Mouse (Mus musculus) heart, postnatal 14 days (tissue): ENCODE measurements around the gene Elovl2. TPM values are rescaled to one million over a fixed set of nuclear protein-coding genes. Genes with fewer than 3 reads are reported as not detected.
"Not testable (repeated sequence)": the region's sequence is repeated elsewhere in the genome, so short reads cannot be mapped to it uniquely, and the experiment has no call there.

ENCODE experiments used
- DNase-seq, 2 experiments: peaks; one replicate each; pipeline ENCODE4 v3.0.0; 2021 to 2022
- intact Hi-C: fragments of 180-260 bp; cut with DNase I; formaldehyde crosslinking; loops from one replicate; pipeline ENCODE4 v1.15.1; 2025
- total RNA-seq, 2 experiments: library from RNA; stranded (reverse); gene quantifications; 2 replicates each; pipeline ENCODE4 v1.2.3; 2021

Gene Elovl2
- total RNA-seq, 2 experiments from 2014 or later: 0.19 to 0.37 TPM

DNA sequence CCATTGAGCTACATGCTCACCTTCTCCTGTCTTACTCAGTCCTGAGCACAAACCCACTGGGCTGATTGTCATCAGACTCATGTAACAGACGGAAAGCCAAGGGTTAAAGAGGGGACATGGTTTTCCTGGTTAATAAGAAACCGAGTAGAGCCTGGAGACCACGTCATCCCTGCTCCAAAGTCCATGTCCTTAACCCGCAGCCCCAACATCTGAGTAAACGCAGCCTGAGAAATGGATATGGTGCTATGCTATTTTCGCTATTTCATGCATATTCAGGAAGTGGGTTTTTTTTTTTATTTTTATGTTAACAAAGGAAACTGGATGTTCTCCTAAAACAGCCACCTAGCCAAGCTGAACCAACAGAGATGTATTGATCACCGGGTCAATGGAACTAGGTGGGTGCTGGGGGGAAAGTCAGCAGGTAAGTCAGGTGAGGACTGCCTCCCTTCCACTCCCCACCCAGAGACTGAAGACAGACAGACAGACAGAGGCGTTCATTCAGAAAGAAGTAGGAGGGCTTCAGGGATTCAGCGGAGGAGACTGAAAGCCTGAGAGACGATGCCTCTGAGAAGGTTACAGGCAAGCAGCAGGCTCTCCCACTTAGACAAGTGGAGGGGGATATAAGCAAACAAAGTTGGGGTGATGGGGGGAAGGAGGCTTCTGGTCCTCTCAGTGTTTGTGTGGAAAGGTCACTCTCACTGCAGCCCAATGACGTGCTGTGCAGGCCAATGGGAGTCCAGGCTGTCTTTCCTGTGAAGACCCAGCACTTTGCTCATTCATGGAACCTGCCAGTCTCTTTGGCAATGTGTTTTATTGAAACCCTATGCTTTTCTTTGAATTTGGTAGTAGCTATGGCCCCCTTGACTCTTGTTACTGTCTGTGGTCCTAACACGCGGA, 15.9 kb upstream of the Elovl2 start:
- no peak for DNase-seq
- intact Hi-C loops: loop anchor here (5.0 kb wide), 2 partner anchors 149 to 394 kb away; no protein-coding TSS in a partner anchor

DNA sequence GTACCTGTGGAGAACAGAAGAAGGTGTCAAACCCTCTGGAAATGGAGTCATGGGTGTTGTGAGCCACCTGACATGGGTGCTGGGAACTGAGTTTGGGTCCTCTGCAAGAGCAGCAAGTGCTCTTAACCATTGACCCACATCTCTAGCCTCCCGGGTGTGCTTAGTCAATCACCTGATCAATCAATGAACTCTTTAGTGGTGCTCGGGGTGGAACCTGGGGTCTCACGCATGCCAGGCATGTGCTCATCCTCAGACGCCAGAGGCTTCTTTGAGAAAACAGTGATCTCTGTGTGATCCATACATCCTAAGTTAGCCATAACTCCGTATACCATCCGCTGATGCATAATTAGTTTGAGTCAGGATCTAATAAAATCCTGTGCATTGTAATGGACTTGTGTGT, 15.0 kb upstream of the Elovl2 start:
- intact Hi-C loops: loop anchor here (5.0 kb wide), 2 partner anchors 148 to 393 kb away; no protein-coding TSS in a partner anchor

DNA sequence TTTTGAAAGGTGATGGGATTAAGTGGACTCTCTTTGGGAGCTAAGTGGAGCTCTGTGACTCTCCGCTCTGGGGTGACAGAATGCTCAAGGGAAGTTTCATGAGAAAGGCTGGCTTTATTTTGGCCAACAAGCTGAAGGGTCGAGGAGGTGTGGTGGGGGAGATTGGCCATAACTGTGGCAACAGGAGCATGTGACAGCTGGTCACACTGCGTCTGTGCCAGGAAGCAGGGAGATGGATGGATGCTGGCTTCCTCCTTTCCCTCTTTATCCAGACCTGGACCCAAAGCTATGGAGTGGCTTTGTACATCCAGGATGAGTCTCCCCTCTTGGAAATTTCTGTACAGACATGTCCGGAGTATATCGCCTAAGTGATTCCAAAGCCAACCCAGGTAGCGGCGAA, 13.0 kb upstream of the Elovl2 start:
- intact Hi-C loops: no loop called here

More for the DNA sequence above, 15.0 kb upstream of the Elovl2 start:
- DNase-seq: no peak

DNA sequence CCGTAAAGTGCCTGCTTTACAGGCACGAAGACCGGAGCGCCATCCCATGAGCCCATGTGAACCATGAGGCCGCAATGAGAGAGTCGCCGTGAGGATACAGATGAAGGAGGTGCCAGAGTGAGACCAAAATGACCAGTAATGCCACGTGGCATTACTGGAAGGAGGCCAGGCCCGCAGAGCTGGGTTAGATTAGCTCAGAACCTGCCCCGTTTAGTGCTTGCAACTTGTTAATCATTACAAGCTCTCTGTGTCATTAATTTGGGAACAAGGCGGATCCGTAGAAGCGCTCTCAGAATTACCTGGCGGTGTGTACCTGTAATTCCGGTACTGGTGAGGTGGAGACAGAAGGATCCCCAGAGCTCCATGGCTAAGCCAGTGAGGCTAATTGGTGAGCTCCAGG, 12.0 kb upstream of the Elovl2 start:
- no peak for DNase-seq
- intact Hi-C loops: no loop called here

More for the DNA sequence above, 13.0 kb upstream of the Elovl2 start:
- DNase-seq: no peak

DNA sequence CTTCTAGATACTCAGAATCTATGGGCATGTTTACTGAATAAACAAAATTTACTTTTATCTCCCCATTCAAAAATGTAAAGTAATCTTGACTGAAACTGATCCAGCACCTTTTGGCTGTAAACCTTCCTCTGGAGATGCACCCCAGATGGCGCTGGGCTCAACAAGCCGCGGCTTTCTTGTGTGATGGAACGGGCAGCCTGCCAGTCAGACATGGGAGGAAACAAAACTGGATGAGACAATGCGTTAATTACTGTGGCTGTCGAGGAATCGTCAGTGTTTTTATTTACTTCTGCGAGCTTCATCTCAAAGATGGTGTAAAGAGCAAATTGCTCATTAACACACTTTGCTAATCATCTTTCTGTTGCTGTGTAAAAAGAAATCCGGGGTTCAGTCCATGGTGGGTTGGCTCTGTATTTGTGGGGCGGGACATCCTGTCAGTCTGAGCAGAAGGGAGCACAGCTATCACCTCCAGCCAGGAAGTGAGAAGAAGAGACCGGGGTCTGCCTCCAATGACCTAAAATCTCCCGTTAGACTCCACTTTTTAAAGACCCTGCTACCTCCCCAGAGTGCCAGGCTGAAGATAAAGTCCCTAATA, 11.3 kb upstream of the Elovl2 start:
- intact Hi-C loops: no loop called here
- DNase-seq: peak in 1 of 2 experiments; percentile 32

DNA sequence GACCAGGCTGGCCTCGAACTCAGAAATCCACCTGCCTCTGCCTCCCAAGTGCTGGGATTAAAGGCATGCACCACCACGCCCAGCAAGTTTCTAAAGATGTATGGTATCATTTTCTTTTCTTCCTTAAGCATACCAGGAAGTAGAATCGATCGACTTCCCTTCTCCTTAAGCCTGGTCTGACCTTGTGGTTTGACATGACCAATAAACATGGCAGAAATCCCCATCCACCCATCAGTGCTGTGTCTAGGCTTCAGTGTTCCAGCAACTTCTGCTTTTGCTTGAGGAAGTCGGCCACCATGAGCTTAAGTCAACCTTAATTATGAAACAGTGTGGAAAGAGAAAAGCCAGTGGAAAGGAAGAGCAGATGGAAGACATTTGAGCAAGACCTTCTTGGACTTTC, 10.1 kb upstream of the Elovl2 start:
- no peak for DNase-seq
- intact Hi-C loops: no loop called here

DNA sequence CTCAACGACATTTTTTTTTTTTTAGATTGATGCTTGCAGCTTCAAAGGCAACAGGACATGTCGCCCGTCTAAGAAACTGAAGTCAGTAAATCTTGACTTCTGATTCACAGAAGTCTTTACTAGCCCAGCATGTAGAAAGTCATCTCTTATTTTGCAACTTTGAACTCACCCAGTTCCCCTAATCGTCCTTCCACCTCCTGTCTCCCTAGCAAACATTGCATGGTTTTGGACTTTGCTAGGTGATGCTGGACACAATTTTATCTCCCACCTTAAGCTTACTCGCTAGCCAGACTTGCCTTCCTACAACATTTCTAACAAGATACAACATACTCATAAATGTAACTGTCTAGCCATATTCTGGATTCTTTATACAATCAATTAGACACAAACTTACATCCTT, 7.9 kb upstream of the Elovl2 start:
- intact Hi-C loops: no loop called here
- DNase-seq: no peak

DNA sequence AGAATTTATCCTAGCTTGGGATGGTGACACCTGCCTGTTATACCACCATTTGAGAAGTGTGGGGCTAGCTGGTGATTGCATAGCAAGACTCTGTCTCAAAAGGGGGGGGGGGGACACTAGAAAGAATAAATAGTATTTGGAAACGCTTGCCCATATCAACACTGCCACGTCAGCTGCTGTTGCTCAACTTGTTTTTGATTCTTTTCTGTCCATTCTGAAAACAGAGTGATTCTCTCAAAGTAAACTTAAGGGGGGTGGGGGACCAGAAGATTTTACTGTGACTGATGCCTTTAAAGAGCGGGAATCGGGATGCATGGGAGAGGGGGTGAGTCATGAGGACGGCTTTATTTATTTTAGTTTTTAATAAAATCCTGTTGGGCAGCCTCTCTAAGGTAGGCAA, 6.3 kb upstream of the Elovl2 start:
- intact Hi-C loops: no loop called here

DNA sequence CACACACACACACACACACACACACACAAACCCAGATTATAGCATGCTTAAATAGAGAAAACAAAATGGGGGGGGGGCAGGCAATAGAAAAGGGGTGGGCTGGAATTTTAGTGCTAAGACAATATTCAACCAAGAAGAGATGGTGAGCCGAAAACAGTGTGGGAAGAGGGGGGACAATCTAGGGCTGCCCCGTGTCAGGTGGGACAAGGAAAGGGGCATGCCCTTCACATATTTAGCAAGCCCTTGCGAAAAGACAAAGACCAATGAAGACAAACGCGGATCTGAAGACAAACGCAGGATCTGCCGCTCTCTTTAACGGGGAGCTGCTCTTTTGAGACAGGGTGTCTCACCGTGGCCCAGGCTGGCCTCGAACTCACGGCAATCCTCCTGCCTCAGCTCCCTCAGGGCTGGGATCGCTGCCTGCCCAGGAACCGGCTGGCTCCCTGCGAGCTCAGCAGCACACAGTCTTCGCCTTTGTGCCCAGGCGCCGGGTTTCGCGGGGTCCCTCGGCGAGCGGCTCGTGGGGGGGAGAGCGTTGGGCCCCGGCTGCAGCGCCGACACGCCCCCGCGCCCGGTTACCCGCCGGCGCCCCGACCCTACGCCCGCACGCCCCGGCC, 410 bp downstream of the Elovl2 start:
- intact Hi-C loops: no loop called here
- DNase-seq: no peak

More for the DNA sequence above, 6.3 kb upstream of the Elovl2 start:
- DNase-seq: no peak

DNA sequence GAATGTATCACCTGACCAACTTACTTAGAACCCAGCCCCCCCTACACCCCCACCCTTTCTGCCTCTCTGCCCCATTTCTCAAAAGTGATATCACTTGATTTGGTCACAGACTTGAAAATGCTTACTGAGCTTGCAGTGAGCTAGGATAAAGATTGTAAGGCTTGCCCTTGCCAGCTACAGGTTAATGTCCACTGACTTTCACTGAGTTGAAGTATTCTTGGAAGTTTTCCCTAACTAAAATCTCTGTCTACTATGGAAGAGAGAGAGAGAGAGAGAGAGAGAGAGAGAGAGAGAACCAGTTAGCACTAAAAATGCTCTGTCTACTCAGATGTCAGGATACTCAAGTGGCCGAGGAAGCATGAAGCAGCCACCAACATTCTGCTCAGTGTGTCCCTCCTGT, 1.1 kb downstream of the Elovl2 start:
- no peak for DNase-seq
- intact Hi-C loops: no loop called here

DNA sequence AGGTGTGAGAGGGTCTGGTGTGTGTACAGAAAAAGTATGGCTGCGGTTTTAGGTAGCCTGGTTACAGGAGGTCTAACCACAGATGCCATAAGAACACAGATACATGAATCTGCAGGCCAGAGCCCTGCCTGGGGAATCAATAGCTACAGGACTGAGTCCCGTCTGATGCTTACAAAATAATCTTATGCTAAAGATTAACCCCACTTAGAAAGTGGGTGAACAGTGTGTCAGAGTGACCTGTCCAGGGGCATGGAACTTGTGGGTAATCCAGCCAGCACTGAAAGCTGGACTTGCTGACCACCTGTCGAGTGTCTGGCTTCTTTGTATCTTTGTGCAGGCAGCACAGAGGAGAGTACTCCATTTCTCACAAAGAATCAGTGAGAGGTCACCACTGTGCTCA, 4.0 kb downstream of the Elovl2 start:
- DNase-seq: no peak
- intact Hi-C loops: no loop called here

DNA sequence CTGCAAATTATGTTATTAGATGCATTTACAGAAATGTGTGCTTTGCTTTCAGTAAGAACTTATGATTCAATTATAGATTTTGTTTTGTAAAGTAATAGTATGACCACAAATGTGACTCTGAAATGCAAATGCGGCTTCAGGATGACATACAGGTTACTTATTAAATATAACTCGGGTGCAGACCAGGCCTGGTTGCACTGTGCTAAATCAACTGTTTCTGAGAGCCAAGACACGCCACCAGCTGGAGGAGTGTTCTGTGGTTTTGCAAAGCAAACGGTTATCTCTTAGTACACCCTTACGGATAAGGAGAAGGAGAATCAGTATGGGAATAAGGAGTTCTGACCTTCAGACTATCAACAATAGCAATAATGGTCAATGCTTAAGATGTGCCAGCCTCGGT, 4.5 kb downstream of the Elovl2 start:
- no peak for DNase-seq
- intact Hi-C loops: no loop called here

DNA sequence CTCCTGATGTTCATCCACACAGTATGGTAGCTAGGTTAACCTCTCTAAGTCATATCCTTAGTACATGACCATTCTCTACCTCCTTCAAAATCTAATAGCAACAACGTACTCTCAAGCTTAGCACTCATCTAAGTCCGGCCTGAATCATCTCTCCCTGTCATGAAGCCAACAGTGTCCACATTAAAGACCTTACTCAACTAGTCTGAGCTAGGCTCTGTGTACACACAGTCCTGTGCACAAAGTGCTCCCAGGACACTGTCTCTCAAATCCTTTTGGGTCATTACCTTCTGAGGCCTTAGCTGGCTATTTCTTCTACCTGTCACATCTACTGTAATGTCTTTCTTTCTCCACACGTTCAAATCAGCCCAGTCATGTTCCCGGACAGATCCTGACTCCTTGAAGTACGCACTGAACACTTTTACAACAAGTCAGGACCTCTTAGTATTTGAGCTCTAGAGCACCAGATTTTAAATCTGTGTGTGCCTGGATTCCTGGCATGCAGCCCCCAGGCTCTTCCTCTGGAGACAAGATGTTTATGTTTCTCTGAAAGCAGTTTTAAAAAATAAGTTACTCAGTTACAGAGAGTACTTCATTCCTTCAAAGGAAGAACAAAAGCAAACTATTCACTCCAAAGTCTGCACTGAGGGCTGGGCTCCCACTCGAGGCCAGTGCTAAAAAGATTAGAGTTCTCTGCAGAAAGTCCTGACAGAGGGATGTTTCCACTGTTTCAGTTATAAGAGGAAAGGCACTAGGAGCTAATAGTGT, 7.5 kb downstream of the Elovl2 start:
- no peak for DNase-seq
- intact Hi-C loops: no loop called here

DNA sequence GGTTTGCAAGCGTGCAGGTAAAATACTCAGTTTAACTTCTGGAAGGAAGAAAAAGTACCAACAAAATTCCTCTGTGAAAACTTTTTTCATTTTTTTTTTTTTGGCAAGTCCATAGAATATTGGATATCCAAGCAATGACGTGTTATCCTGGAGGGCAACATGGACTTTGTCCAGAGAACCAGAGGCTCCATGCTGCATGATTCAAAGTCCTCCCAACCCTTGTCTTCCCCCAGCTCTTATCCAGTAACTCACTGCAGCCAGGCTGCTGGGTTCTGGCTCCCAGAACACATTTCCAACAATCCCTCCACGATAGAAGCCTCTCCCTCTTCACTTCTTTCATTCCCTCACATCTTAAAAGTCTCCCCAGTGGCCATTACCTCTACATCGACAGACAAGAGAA, 8.9 kb downstream of the Elovl2 start:
- DNase-seq: no peak
- intact Hi-C loops: no loop called here

DNA sequence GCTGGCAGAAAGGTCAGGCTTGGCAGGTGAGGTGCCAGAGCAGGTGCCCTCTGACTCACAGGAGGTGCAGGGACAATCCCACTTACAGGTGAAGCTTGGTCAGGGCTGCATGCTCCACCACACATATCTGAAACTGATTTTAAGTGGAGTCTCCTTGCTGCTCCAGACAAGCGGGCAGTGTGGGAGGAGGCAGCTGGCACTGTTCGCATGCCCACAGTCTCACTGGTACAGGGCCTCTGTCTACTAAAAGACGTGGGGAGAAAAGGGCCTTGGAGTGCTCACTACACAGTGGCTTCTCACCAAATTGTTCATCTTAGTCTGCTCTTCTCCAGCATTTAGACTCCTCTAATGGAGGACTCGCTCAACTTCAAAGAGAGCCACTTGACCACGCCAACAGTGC, 14.0 kb downstream of the Elovl2 start:
- DNase-seq: no peak
- intact Hi-C loops: no loop called here

DNA sequence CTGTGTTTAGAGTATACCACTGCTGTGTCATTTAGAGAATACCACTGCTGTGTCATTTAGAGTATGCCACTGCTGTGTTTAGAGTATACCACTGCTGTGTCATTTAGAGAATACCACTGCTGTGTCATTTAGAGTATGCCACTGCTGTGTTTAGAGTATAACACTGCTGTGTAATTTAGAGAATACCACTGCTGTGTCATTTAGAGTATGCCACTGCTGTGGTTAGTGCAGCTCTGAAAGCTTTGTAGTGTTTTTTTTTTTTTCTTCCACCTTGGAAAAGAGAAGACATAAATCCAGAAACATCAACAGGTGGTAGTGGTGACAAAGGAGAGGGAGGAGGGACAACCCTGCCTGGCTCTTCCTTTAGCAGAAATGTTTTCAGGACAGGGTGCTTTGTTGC, 14.6 kb downstream of the Elovl2 start:
- DNase-seq, intact Hi-C loops: not testable (repeated sequence)

DNA sequence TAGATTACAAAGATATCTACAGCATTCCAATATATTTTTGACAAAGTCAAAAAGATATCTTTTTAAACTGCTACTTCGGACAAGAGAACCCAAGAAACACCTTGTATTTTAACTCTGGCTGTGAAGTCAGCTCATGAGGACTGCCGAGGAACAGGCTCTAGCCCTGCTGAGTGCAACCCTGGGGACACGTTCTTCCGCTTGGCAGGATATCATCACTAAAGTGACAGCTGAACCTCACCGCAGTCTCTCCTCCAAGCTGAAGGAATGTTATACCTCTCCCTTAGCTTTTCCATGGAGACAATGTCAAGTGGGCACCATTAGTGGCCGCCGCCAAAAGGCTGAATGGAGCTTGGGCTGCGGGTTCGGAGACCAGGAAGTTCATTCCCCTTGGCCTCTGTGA, 16.5 kb downstream of the Elovl2 start:
- DNase-seq: no peak
- intact Hi-C loops: no loop called here

DNA sequence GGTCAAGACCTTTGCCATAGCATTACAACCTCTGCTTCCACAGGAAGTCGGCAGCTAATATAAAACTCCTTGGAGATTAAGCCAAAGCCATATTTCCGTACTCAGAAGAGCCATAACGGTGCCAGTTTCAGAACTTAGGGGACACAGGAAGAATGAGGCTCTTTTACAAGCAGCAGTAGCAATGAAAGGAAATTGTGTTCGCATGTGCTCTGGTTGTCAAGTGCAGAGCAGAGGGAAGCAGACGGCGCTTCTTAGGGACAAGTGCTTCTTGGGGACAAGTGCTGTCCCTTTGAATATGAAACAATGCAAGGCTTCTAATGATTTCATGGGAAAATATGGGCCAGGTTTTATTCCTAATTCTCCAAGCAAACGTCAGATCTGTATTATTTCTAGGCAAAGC, 16.9 kb downstream of the Elovl2 start:
- intact Hi-C loops: no loop called here
- DNase-seq: no peak

DNA sequence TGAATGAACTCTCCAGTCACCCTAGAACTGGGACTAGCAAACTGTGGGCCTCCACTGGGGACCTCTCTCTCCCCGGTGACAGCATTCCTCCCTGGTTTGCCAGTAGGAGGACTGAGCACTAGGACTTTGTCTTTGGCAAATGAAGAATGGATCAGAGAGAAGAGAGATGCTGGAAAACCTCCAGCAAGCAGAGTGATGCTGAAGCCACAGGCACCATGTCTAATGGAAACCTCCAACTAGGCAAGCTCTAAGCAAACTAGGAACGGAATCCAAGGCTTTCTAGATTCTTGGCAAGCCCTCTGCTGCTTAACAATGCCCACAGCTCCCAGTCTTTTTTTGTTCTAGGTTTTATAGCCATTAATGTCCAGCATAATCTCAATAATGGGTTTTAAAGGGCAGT, 19.3 kb downstream of the Elovl2 start:
- DNase-seq: no peak
- intact Hi-C loops: no loop called here

DNA sequence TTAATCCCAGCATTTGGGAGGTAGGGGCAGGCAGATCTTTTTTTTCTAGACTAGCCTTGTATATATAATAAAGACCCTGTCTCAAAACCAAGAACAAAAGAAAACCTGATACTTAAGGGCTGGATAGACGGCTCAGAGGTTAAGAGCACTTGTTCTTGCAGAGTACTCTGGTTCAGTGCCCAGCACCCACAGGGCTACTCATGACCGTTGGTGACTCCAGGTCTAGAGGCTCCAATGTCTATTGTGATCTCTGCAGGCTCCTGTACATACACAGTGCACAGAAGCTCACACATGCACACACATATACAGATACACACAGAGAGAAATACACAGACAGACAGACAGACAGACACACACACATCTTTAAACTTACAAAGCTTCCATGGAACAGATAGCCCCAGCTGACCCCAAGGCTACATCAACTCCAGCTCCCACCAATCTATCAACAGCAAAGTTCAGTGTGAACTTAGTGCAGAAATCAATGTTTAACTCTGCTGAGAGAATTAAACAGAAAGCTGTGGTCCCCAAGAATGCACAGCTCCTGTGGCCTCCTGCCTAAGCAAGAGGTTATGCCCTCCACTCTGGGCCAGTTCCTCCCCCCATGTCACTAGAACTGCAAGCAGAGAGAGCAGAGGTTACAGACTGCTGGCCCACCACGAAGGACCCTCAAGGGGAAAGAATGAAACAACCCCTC, 24.4 kb downstream of the Elovl2 start:
- intact Hi-C loops: no loop called here
- DNase-seq: no peak
